ENCODE assay signal across 12 mouse cellular contexts in genomic region chr15:81035417-81036162, GRCm38 (mm10). TPM values are rescaled to one million over a fixed set of nuclear protein-coding genes. Genes with fewer than 3 reads are reported as not detected.
DNase-seq lines count a peak whose midpoint lies in the region; ATAC-seq and TF ChIP-seq lines count a peak whose summit lies in the region.
"Had no signal": no experiment of that assay in that cellular context is flagged by ENCODE, and none has a peak within 500 bp of the region (broad histone marks: within the 10 kb centered on the region; RNA-seq: fewer than 3 reads in every experiment).

No protein-coding gene starts in this region.

- peak overlapping the region; percentile 88 for H3K27ac ChIP-seq in gastrocnemius, adult 2 months
- peak overlapping the region; percentile 36; the same call in 1 of the 2 replicates for H3K27ac ChIP-seq in lung, embryonic 16.5 days (ENCODE audit: low read length)
- peak overlapping the region; percentile 71 for H3K27ac ChIP-seq in heart, embryonic 11.5 days (ENCODE audit: low read depth, low read length)
- H3K27ac ChIP-seq in liver, embryonic 11.5 days (ENCODE audit: low read depth, low read length) = no peak overlapping the region
- H3K27ac ChIP-seq: embryonic facial prominence, embryonic 13.5 days had no signal

- 0 out of 2 replicates have a peak overlapping the region, but pooled peaks have one; percentile 4 for H3K4me3 ChIP-seq in gastrocnemius, adult 2 months
- H3K4me3 ChIP-seq in lung, embryonic 16.5 days (ENCODE audit: low read length) = no peak overlapping the region
- H3K4me3 ChIP-seq in heart, embryonic 11.5 days (ENCODE audit: low read depth, low read length) = no peak overlapping the region
- no peak overlapping the region for H3K4me3 ChIP-seq in liver, embryonic 11.5 days (ENCODE audit: low read depth, low read length)
- H3K4me3 ChIP-seq: embryonic facial prominence, embryonic 13.5 days; limb, embryonic 15.5 days; myocyte had no signal

- no peaks in the 10 kb centered on the region for H3K36me3 ChIP-seq in lung, embryonic 16.5 days (ENCODE audit: control insufficient read depth, insufficient read depth, low read length)
- H3K36me3 ChIP-seq in heart, embryonic 11.5 days (ENCODE audit: control insufficient read depth, insufficient read depth, low read length) = no peaks in the 10 kb centered on the region
- H3K36me3 ChIP-seq in liver, embryonic 11.5 days (ENCODE audit: control insufficient read depth, insufficient read depth, low read length) = no peaks in the 10 kb centered on the region
- H3K36me3 ChIP-seq: embryonic facial prominence, embryonic 13.5 days; limb, embryonic 15.5 days had no signal

- WGBS in lung, embryonic 16.5 days = 55% methylated on average over 12 of the region's 12 CpGs
- WGBS in heart, embryonic 11.5 days (ENCODE audit: insufficient replicate concordance) = 41% methylated on average over 12 of the region's 12 CpGs
- 48% methylated on average over 12 of the region's 12 CpGs for WGBS in liver, embryonic 11.5 days

- H3K4me1 ChIP-seq in lung, embryonic 16.5 days (replicated peaks; ENCODE audit: control insufficient read depth, insufficient read depth, low read length) = peaks cover 30% of the 10 kb centered on the region
- H3K4me1 ChIP-seq in heart, embryonic 11.5 days (ENCODE audit: control insufficient read depth, insufficient read depth, low read length) = peaks cover 33% of the 10 kb centered on the region
- H3K4me1 ChIP-seq in liver, embryonic 11.5 days (replicated peaks; ENCODE audit: control insufficient read depth, insufficient read depth, low read length) = peaks cover 16% of the 10 kb centered on the region

- H3K9ac ChIP-seq in lung, embryonic 16.5 days (ENCODE audit: low read length) = no peak overlapping the region
- H3K9ac ChIP-seq in heart, embryonic 11.5 days (ENCODE audit: low read depth, low read length) = 0 out of 2 replicates have a peak overlapping the region, but pooled peaks have one; percentile 39
- no peak overlapping the region for H3K9ac ChIP-seq in liver, embryonic 11.5 days (ENCODE audit: low read depth, low read length)
- H3K9ac ChIP-seq: embryonic facial prominence, embryonic 13.5 days; limb, embryonic 15.5 days had no signal

- intact Hi-C loops in gastrocnemius, adult 2 months (cut with DNase I) = loop anchor here (2.0 kb wide), 1 partner anchor 29 kb away; no protein-coding TSS in a partner anchor
- intact Hi-C loops in gastrocnemius, postnatal 14 days (cut with DNase I; ENCODE audit: low total_unique reads) = no loop called here

- DNase-seq in gastrocnemius, adult 2 months = no peak
- no peak for DNase-seq in gastrocnemius, postnatal 14 days
- DNase-seq in lung, postnatal 4 days = no peak
- no peak for DNase-seq in liver, embryonic 11.5 days (ENCODE audit: low spot score)
- DNase-seq in Muller cell, postnatal 12 days (ENCODE audit: inconsistent ontology term) = no peak
- DNase-seq in cerebellum, postnatal 25 days = no peak
- DNase-seq: right cerebral cortex, adult 18-20 months had no signal

- ATAC-seq in lung, embryonic 16.5 days (ENCODE audit: low read depth) = no peak
- no peak; the same call in 1 of the 2 replicates for ATAC-seq in heart, embryonic 11.5 days (replicated peaks; ENCODE audit: insufficient number of reproducible peaks, low FRiP score, low TSS enrichment)
- ATAC-seq in liver, embryonic 11.5 days (replicated peaks; ENCODE audit: low FRiP score) = peak; percentile 54

- no peak overlapping the region for H3K4me2 ChIP-seq in lung, embryonic 16.5 days (ENCODE audit: low read depth, low read length)
- no peak overlapping the region for H3K4me2 ChIP-seq in heart, embryonic 11.5 days
- no peak overlapping the region for H3K4me2 ChIP-seq in liver, embryonic 11.5 days
- H3K4me2 ChIP-seq: embryonic facial prominence, embryonic 13.5 days; limb, embryonic 15.5 days had no signal

- TF ChIP-seq CTCF in gastrocnemius, adult 2 months (IDR thresholded peaks at IDR 0.05) = no peak

- no peaks in the 10 kb centered on the region for H3K27me3 ChIP-seq in lung, embryonic 16.5 days (ENCODE audit: control insufficient read depth, insufficient read depth, low read depth, low read length)
- H3K27me3 ChIP-seq in heart, embryonic 11.5 days (ENCODE audit: control insufficient read depth, insufficient read depth, low read length) = no peaks in the 10 kb centered on the region
- no peaks in the 10 kb centered on the region for H3K27me3 ChIP-seq in liver, embryonic 11.5 days (replicated peaks; ENCODE audit: control insufficient read depth, insufficient read depth, low read length)
- H3K27me3 ChIP-seq: embryonic facial prominence, embryonic 13.5 days; limb, embryonic 15.5 days had no signal

- no peaks in the 10 kb centered on the region for H3K9me3 ChIP-seq in lung, embryonic 16.5 days (ENCODE audit: control insufficient read depth, low read length)
- no peaks in the 10 kb centered on the region for H3K9me3 ChIP-seq in heart, embryonic 11.5 days (replicated peaks; ENCODE audit: control insufficient read depth, low read length)
- H3K9me3 ChIP-seq in liver, embryonic 11.5 days (ENCODE audit: control insufficient read depth, low read length) = no peaks in the 10 kb centered on the region
- H3K9me3 ChIP-seq: embryonic facial prominence, embryonic 13.5 days; limb, embryonic 15.5 days had no signal

RNA-seq across cellular contexts. Expression of gene Sgsm3, which starts 58.0 kb away (rescaled TPM):
- 10 to 100 TPM; 16.9 to 20.4 TPM for total RNA-seq in gastrocnemius, adult 2 months (2021)
- total RNA-seq in gastrocnemius, postnatal 14 days (2021) = 10 to 100 TPM in 1 of 2 experiments, 1 to 10 TPM in 1; 9.0 to 10.2 TPM
- 45.9 and 46.2 TPM in 2 replicates for polyA plus RNA-seq in lung, embryonic 16.5 days (2015; fragmentation: Nextera tagmentation; extraction: Ambion mirVana)
- 13.6 and 14.2 TPM in 2 replicates for polyA plus RNA-seq in heart, embryonic 11.5 days (2014; fragmentation: Nextera tagmentation; extraction: Ambion mirVana)
- polyA plus RNA-seq in liver, embryonic 11.5 days (2014; fragmentation: Nextera tagmentation; extraction: Ambion mirVana) = 28.5 and 28.8 TPM in 2 replicates
